Mouse (Mus musculus) liver, embryonic 12.5 days (tissue): ENCODE results near the gene Cln3. TPM values are rescaled to one million over a fixed set of nuclear protein-coding genes. Genes with fewer than 3 reads are reported as not detected.

Experiments
- ATAC-seq: fragments of 200-750 bp; cut with Nextera tagmentation; 2 replicates; pipeline ENCODE4 v1.8.0; 2017; ENCODE audit warnings: moderate number of reproducible peaks, mild to moderate bottlenecking, moderate library complexity
- H3K27ac ChIP-seq: fragments of 300-500 bp; sonication (generic); 2 replicates; pipeline ENCODE4 v1.5.1; 2016; ENCODE audit warnings: mild to moderate bottlenecking
- H3K27me3 ChIP-seq: fragments of 300-500 bp; sonication (generic); replicated peaks from 2 replicates; pipeline ENCODE4 v1.6.1; 2016; ENCODE audit warnings: mild to moderate bottlenecking, moderate library complexity
- H3K36me3 ChIP-seq: fragments of 300-500 bp; sonication (generic); 2 replicates; pipeline ENCODE4 v1.6.1; 2016; ENCODE audit warnings: mild to moderate bottlenecking, moderate library complexity
- H3K4me1 ChIP-seq: fragments of 300-500 bp; sonication (generic); 2 replicates; pipeline ENCODE4 v1.6.1; 2016
- H3K4me2 ChIP-seq: fragments of 300-500 bp; sonication (generic); 2 replicates; pipeline ENCODE4 v1.6.1; 2016; ENCODE audit warnings: mild to moderate bottlenecking, moderate library complexity
- H3K4me3 ChIP-seq: fragments of 300-500 bp; sonication (generic); 2 replicates; pipeline ENCODE4 v1.5.1; 2016; ENCODE audit warnings: mild to moderate bottlenecking, moderate library complexity
- H3K9ac ChIP-seq: fragments of 300-500 bp; sonication (generic); 2 replicates; pipeline ENCODE4 v1.6.1; 2016; ENCODE audit warnings: mild to moderate bottlenecking, moderate library complexity
- H3K9me3 ChIP-seq: fragments of 300-500 bp; sonication (generic); replicated peaks from 2 replicates; pipeline ENCODE4 v1.6.1; 2016; ENCODE audit warnings: mild to moderate bottlenecking, moderate library complexity
- WGBS: fragments of 180-500 bp; shearing (Covaris S2); methylation state at CpG from one replicate; pipeline ENCODE4 v1.1.7; 2016; ENCODE audit not compliant: insufficient replicate concordance; 5-methylcytosine and 5-hydroxymethylcytosine counted together
- polyA plus RNA-seq: library from polyadenylated mRNA; unstranded; fragments of >200 nt; fragmentation: Nextera tagmentation; extraction: Ambion mirVana; gene quantifications from 2 replicates; pipeline ENCODE4 v1.2.1, GENCODE M21; 2016

The Cln3 gene
- polyA plus RNA-seq, 1 experiment from 2014 or later: 12.5 TPM

- Histone ChIP-seq H3K4me3 (no peak overlapping the region), H3K27me3 (no peaks in the 10 kb centered on the region), H3K36me3 (no peaks in the 10 kb centered on the region), H3K9ac (no peak overlapping the region), H3K9me3 (no peaks in the 10 kb centered on the region), H3K4me2 (no peak overlapping the region), H3K27ac (no peak overlapping the region), H3K4me1 (peaks cover 38% of the 10 kb centered on the region)
- 76% methylated on average over 10 of the region's 10 CpGs for WGBS
- no peak for ATAC-seq
Measured at GRCm38 (mm10) chr7:126619559-126620275, 34.1 kb upstream of the Cln3 start.

DNA sequence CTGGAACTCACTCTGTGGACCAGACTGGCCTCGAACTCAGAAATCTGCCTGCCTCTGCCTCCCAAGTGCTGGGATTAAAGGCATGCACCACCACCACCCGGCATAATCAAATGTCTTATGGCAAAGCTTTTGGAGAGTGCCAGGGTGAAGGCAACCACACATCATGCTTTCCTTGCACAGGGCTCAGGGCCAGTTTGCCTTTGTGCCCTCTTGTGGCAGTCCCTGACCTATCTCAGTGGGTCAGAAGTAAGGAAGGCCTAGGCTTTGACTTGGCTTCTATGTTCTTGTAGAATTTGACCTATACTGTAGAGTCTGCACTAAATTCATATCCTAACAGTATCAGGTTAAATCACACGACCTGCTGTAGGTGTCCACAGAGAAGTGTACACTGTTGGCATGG, 31.1 kb upstream of the Cln3 start:
- Histone ChIP-seq H3K27ac (no peak overlapping the region), H3K9ac (no peak overlapping the region), H3K27me3 (no peaks in the 10 kb centered on the region), H3K4me3 (no peak overlapping the region), H3K9me3 (no peaks in the 10 kb centered on the region), H3K36me3 (no peaks in the 10 kb centered on the region), H3K4me1 (peaks cover 11% of the 10 kb centered on the region), H3K4me2 (no peak overlapping the region)
- no peak for ATAC-seq
- WGBS: 62% methylated on average over 3 of the region's 3 CpGs

DNA sequence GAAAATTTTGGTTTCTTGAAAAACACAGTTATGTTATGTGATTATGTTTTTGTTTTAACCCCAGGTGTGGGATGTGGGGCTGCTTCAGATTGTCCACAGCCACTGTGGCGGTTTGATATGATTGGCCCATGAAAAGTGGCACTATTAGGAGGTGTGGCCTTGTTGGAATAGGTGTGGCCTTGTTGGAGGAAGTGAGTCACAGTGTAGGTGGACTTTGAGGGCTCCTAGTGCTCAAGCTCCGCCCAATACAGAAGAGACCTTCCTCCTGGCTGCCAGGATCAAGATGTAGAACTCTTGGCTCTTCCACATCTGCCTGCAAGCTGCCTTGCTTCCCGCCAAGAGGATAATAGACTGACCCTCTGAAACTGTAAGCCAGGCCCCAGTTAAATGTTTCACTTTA, 27.1 kb upstream of the Cln3 start:
- H3K9me3 ChIP-seq: no peaks in the 10 kb centered on the region
- no peak for ATAC-seq
- 0 out of 2 replicates have a peak, but pooled peaks cover 4% of the 10 kb centered on the region for H3K4me1 ChIP-seq
- no peaks in the 10 kb centered on the region for H3K36me3 ChIP-seq
- no peaks in the 10 kb centered on the region for H3K27me3 ChIP-seq
- H3K4me3 ChIP-seq: no peak overlapping the region
- H3K9ac ChIP-seq: no peak overlapping the region
- H3K27ac ChIP-seq: no peak overlapping the region
- no peak overlapping the region for H3K4me2 ChIP-seq
- 55% methylated on average over 3 of the region's 3 CpGs for WGBS

GRCm38 (mm10) chr7:126607796-126608195, 22.2 kb upstream of the Cln3 start:
- WGBS: 72% methylated on average over 5 of the region's 5 CpGs
- Histone ChIP-seq H3K27ac (no peak overlapping the region), H3K27me3 (no peaks in the 10 kb centered on the region), H3K4me3 (no peak overlapping the region), H3K4me2 (no peak overlapping the region), H3K4me1 (0 out of 2 replicates have a peak, but pooled peaks cover 7% of the 10 kb centered on the region), H3K9ac (no peak overlapping the region), H3K9me3 (no peaks in the 10 kb centered on the region), H3K36me3 (no peaks in the 10 kb centered on the region)
- ATAC-seq: no peak

GRCm38 (mm10) chr7:126607064-126607463, 21.4 kb upstream of the Cln3 start:
- Histone ChIP-seq H3K4me3 (no peak overlapping the region), H3K4me1 (peaks cover 7% of the 10 kb centered on the region; the same call in 1 of the 2 replicates), H3K27ac (no peak overlapping the region), H3K4me2 (no peak overlapping the region), H3K9ac (no peak overlapping the region), H3K27me3 (0 out of 2 replicates have a peak, but pooled peaks cover 4% of the 10 kb centered on the region), H3K36me3 (no peaks in the 10 kb centered on the region), H3K9me3 (no peaks in the 10 kb centered on the region)
- ATAC-seq: no peak
- 70% methylated on average over 3 of the region's 3 CpGs for WGBS

GRCm38 (mm10) chr7:126606611-126607010, 21.0 kb upstream of the Cln3 start:
- Histone ChIP-seq H3K9me3 (no peaks in the 10 kb centered on the region), H3K27me3 (0 out of 2 replicates have a peak, but pooled peaks cover 4% of the 10 kb centered on the region), H3K27ac (no peak overlapping the region), H3K4me2 (no peak overlapping the region), H3K9ac (no peak overlapping the region), H3K36me3 (no peaks in the 10 kb centered on the region), H3K4me1 (peaks cover 7% of the 10 kb centered on the region; the same call in 1 of the 2 replicates), H3K4me3 (no peak overlapping the region)
- WGBS: 68% methylated on average over 5 of the region's 5 CpGs
- no peak for ATAC-seq

- Histone ChIP-seq H3K36me3 (no peaks in the 10 kb centered on the region), H3K9me3 (no peaks in the 10 kb centered on the region), H3K9ac (no peak overlapping the region), H3K4me2 (no peak overlapping the region), H3K27me3 (0 out of 2 replicates have a peak, but pooled peaks cover 4% of the 10 kb centered on the region), H3K4me3 (no peak overlapping the region), H3K27ac (no peak overlapping the region), H3K4me1 (peaks cover 2% of the 10 kb centered on the region; the same call in 1 of the 2 replicates)
- WGBS: 57% methylated on average over 3 of the region's 3 CpGs
- no peak for ATAC-seq
Measured at GRCm38 (mm10) chr7:126602650-126603049, 17.0 kb upstream of the Cln3 start.

- H3K9me3 ChIP-seq: no peaks in the 10 kb centered on the region
- H3K4me2 ChIP-seq: no peak overlapping the region
- H3K9ac ChIP-seq: no peak overlapping the region
- H3K27ac ChIP-seq: no peak overlapping the region
- 0 out of 2 replicates have a peak, but pooled peaks cover 4% of the 10 kb centered on the region for H3K27me3 ChIP-seq
- H3K36me3 ChIP-seq: no peaks in the 10 kb centered on the region
- H3K4me1 ChIP-seq: no peaks in the 10 kb centered on the region; the same call in 1 of the 2 replicates
- WGBS: 27% methylated on average over 5 of the region's 5 CpGs
- no peak for ATAC-seq
- no peak overlapping the region for H3K4me3 ChIP-seq
Measured at GRCm38 (mm10) chr7:126601896-126602295, 16.3 kb upstream of the Cln3 start.

DNA sequence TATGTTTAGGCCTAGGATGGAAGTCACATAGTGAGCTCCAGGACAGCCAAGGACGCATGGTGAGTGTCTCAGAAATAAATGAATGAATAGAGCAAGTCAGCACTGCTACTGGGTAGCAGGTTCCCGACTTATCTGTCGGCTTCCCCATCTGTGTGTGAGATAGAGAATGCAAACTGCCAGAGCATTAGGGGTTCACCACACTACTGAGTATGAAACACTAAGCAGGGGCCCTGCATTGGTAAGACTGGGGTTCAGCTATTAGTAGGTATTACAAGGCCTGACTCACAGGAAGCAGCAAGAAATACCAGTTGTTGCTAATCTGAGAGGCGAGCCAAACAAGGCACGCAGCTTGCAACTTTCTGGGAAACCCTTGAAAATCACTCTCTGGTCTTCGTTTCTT, 13.3 kb upstream of the Cln3 start:
- no peaks in the 10 kb centered on the region for H3K9me3 ChIP-seq
- H3K4me1 ChIP-seq: peaks cover 9% of the 10 kb centered on the region
- 56% methylated on average over 6 of the region's 6 CpGs for WGBS
- peaks cover 15% of the 10 kb centered on the region; the same call in 1 of the 2 replicates for H3K27me3 ChIP-seq
- ATAC-seq: no peak
- no peak overlapping the region for H3K4me3 ChIP-seq
- H3K36me3 ChIP-seq: no peaks in the 10 kb centered on the region
- H3K9ac ChIP-seq: no peak overlapping the region
- no peak overlapping the region for H3K4me2 ChIP-seq
- H3K27ac ChIP-seq: no peak overlapping the region

GRCm38 (mm10) chr7:126596414-126596813, 10.8 kb upstream of the Cln3 start:
- H3K27ac ChIP-seq: no peak overlapping the region
- peaks cover 30% of the 10 kb centered on the region for H3K27me3 ChIP-seq
- no peak overlapping the region for H3K4me3 ChIP-seq
- H3K9ac ChIP-seq: no peak overlapping the region
- H3K4me2 ChIP-seq: no peak overlapping the region
- peaks cover 9% of the 10 kb centered on the region; the same call in 1 of the 2 replicates for H3K4me1 ChIP-seq
- 0 out of 2 replicates have a peak, but pooled peaks have one; percentile 18 for ATAC-seq
- H3K9me3 ChIP-seq: no peaks in the 10 kb centered on the region
- no peaks in the 10 kb centered on the region for H3K36me3 ChIP-seq
- 25% methylated on average over 6 of the region's 6 CpGs for WGBS

DNA sequence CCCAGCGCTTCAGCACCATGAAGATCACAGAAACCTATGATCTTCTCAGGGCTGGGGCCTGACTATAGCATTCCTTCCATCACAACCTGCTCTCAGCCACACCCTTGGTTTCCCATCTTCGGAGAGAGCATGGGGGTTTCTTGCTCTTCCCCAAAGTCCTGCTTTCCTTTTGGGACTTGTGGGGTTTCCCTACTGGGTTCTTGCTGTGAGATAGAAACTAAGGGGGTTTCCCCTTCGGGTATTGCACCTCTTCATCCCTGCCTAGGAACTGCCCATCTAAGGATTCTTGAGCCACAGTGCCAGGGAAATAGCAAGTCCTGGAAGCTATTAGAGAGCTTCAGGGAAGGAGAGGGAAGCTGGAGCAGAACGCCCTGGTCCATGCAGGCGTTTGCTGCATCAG, 10.3 kb upstream of the Cln3 start:
- Histone ChIP-seq H3K4me2 (no peak overlapping the region), H3K27ac (no peak overlapping the region), H3K36me3 (no peaks in the 10 kb centered on the region), H3K27me3 (peaks cover 30% of the 10 kb centered on the region), H3K4me3 (no peak overlapping the region), H3K4me1 (peaks cover 9% of the 10 kb centered on the region; the same call in 1 of the 2 replicates), H3K9ac (no peak overlapping the region), H3K9me3 (no peaks in the 10 kb centered on the region)
- ATAC-seq: no peak
- WGBS: 64% methylated on average over 5 of the region's 5 CpGs

DNA sequence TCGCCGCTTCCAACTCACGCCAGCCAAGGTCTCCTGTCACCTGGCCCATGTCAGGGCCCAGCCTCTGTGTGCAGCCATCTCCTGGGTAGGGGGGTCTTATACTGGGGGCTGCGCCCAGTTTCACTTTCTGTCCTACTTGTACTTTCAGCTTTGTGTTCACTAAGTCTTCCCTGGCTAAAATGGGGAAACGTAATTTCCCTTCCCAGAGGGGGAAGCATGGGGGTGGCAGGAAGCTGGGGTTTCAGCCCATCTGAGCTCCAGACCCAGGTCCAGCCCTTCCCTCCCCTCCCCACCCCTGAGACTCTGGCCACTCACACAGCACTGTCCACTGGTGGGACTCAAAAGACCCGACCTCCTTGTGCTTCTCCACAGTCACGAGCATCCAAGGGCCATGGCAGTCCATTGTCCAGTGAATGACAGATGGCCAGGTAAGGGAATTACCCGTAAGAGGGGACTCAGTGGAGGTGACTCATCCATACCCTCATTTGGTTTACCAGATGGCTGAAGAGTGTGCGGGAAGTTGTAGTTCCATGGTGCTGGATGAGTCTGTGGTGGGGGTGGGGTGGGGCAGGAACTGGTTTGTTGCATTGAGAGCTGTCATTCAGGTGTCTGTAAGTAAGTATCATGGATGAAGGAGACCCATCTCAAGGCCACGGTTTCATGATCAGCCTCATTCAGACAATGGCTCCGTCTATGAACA, 9.4 kb upstream of the Cln3 start, which contains the start of gene Il27:
Il27 (minus strand) TSS at position 80 of the 700 bp plus-strand sequence.
- Histone ChIP-seq H3K9ac (no peak within 1 kb of the TSS), H3K9me3 (no peaks in the 10 kb centered on the region), H3K4me1 (peaks cover 9% of the 10 kb centered on the region; the same call in 1 of the 2 replicates), H3K27ac (no peak within 1 kb of the TSS), H3K4me2 (no peak within 1 kb of the TSS), H3K27me3 (peaks cover 30% of the 10 kb centered on the region), H3K4me3 (no peak within 1 kb of the TSS), H3K36me3 (no peaks in the 10 kb centered on the region)
- 60% methylated on average over 11 of the region's 11 CpGs for WGBS
- no peak for ATAC-seq
